Mouse (Mus musculus): ENCODE results near the gene Rsph3a. TPM values are rescaled to one million over a fixed set of nuclear protein-coding genes. Genes with fewer than 3 reads are reported as not detected.

Rsph3a gene
- total and polyA plus RNA-seq, 3 experiments, result 9.9 to 23.7 (median 17.8) TPM

GRCm38 (mm10) chr17:7925413-7926160 is 19.8 kb upstream of the Rsph3a start, which contains the start of gene Tagap (continued):
- TF ChIP-seq GABPA (IDR thresholded peaks at IDR 0.05; ENCODE audit: insufficient replicate concordance, low read depth, low read length) (no peak), E2F4 (IDR thresholded peaks at IDR 0.05; ENCODE audit: insufficient replicate concordance, low read depth, low read length) (no peak), CTCF (conservative IDR thresholded peaks at IDR 0.05 in 1 of 2, IDR thresholded peaks at IDR 0.05 in 1 of 2; ENCODE audit: low read depth in 2 of 2, low read length in 2 of 2) (no peak), ZKSCAN1 (IDR thresholded peaks at IDR 0.05; ENCODE audit: borderline replicate concordance, low read depth, low read length) (no peak), HCFC1 (IDR thresholded peaks at IDR 0.05; ENCODE audit: low read depth, low read length) (peak; percentile 68), MXI1 (IDR thresholded peaks at IDR 0.05; ENCODE audit: low read depth, low read length) (peak; percentile 92), ZMIZ1 (IDR thresholded peaks at IDR 0.05; ENCODE audit: low read depth, low read length) (peak; percentile 63; the same call in 1 of the 2 replicates), PAX5 (IDR thresholded peaks at IDR 0.05; ENCODE audit: low read length) (no peak), BHLHE40 (IDR thresholded peaks at IDR 0.05; ENCODE audit: low read depth, low read length) (peak; percentile 79), CHD1 (IDR thresholded peaks at IDR 0.05; ENCODE audit: low read depth, low read length) (0 out of 2 replicates have a peak, but pooled peaks have one; percentile 10), TCF12 (IDR thresholded peaks at IDR 0.05; ENCODE audit: low read depth, low read length) (peak; percentile 90), USF2 (conservative IDR thresholded peaks at IDR 0.05; ENCODE audit: low read depth, low read length) (no peak), MYC (IDR thresholded peaks at IDR 0.05; ENCODE audit: low read depth, low read length) (peak; percentile 92; the same call in 1 of the 2 replicates)

- peaks cover 11 to 40% of the 10 kb centered on the region in 2 experiments for H3K4me1 ChIP-seq (ENCODE audit: control insufficient read depth in 1 of 2, insufficient read depth in 2 of 2)
- peak overlapping the region; percentile 34; the same call in 1 of the 2 replicates for H3K27ac ChIP-seq (ENCODE audit: insufficient read depth, low read depth)
- H3K36me3 ChIP-seq (replicated peaks in 1 of 2; ENCODE audit: control insufficient read depth in 1 of 2, insufficient read depth in 1 of 2, low read length in 1 of 2), result peaks cover 29 to 45% of the 10 kb centered on the region in 2 experiments
- DNase-seq (ENCODE audit: extremely low read depth), result peak; percentile 92
- H3K79me2 ChIP-seq (replicated peaks; ENCODE audit: control insufficient read depth, extremely low read depth, insufficient read depth, poor library complexity, severe bottlenecking), result peaks cover 2% of the 10 kb centered on the region
- peak overlapping the region; percentile 76 for H3K9ac ChIP-seq (ENCODE audit: insufficient read depth, low read depth)
- no peaks in the 10 kb centered on the region for H3K9me3 ChIP-seq (replicated peaks; ENCODE audit: low read length)
- peak overlapping the region; percentile 54 to 73 (median 62) for H3K4me3 ChIP-seq (replicated peaks in 1 of 3; ENCODE audit: low read depth in 2 of 3, low read length in 2 of 3, poor library complexity in 1 of 3)
- TF ChIP-seq BHLHE40 (IDR thresholded peaks at IDR 0.05; ENCODE audit: low read depth, low read length) (0 out of 2 replicates have a peak, but pooled peaks have one; percentile 11), USF2 (conservative IDR thresholded peaks at IDR 0.05; ENCODE audit: low read depth, low read length) (no peak), RAD21 (IDR thresholded peaks at IDR 0.05; ENCODE audit: low read depth, low read length) (peak; percentile 91), MAX (IDR thresholded peaks at IDR 0.05; ENCODE audit: low read length) (0 out of 2 replicates have a peak, but pooled peaks have one; percentile 41), ZC3H11A (IDR thresholded peaks at IDR 0.05; ENCODE audit: low read depth, low read length) (peak; percentile 73), CTCF (conservative IDR thresholded peaks at IDR 0.05 in 1 of 2, IDR thresholded peaks at IDR 0.05 in 1 of 2; ENCODE audit: low read depth in 2 of 2, low read length in 2 of 2) (peak; percentile 88 to 95), NELFE (IDR thresholded peaks at IDR 0.05; ENCODE audit: low read depth, low read length) (peak; percentile 44; the same call in 1 of the 2 replicates), CHD1 (IDR thresholded peaks at IDR 0.05; ENCODE audit: low read depth, low read length) (0 out of 2 replicates have a peak, but pooled peaks have one; percentile 85), KAT2A (IDR thresholded peaks at IDR 0.05; ENCODE audit: insufficient replicate concordance, low read length) (no peak), MEF2A (IDR thresholded peaks at IDR 0.05; ENCODE audit: borderline replicate concordance, low read depth, low read length) (no peak), ETS1 (conservative IDR thresholded peaks at IDR 0.05; ENCODE audit: low read depth, low read length) (no peak), IRF4 (IDR thresholded peaks at IDR 0.05; ENCODE audit: low read depth, low read length) (peak; percentile 45; the same call in 1 of the 2 replicates), MYC (IDR thresholded peaks at IDR 0.05; ENCODE audit: low read depth, low read length) (peak; percentile 40; the same call in 1 of the 2 replicates), MXI1 (IDR thresholded peaks at IDR 0.05; ENCODE audit: low read depth, low read length) (peak; percentile 54), SMC3 (IDR thresholded peaks at IDR 0.05; ENCODE audit: low read depth, low read length) (peak; percentile 97), ELF1 (IDR thresholded peaks at IDR 0.05; ENCODE audit: low read depth, low read length) (no peak), SIN3A (IDR thresholded peaks at IDR 0.05; ENCODE audit: low read length) (0 out of 2 replicates have a peak, but pooled peaks have one; percentile 56)
- H3K4me2 ChIP-seq (ENCODE audit: insufficient read depth, low read depth, poor library complexity, severe bottlenecking), result peak overlapping the region; percentile 89
- dilution Hi-C loops (cut with MboI; ENCODE audit: extremely low pct_ligation_motif_present, extremely low pct_unique_long_range_greater_than_20kb, low sequenced_read_pairs) (no loop called here), in situ Hi-C loops (cut with MboI; ENCODE audit: low pct_ligation_motif_present, low pct_unique_long_range_greater_than_20kb, low sequenced_read_pairs) (loop anchor here (5.0 kb wide), 1 partner anchor 61 kb away; no protein-coding TSS in a partner anchor)
- H3K27me3 ChIP-seq (replicated peaks), result no peaks in the 10 kb centered on the region
Measured at GRCm38 (mm10) chr17:7927582-7928535, 17.6 kb upstream of the Rsph3a start.

Measured in CH12.LX (cell line).